Mouse (Mus musculus) liver, adult 2 months (tissue): Measurements from ENCODE around the gene Bbip1. TPM values are rescaled to one million over a fixed set of nuclear protein-coding genes. Genes with fewer than 3 reads are reported as not detected.

Experiments
- DNase-seq: peaks from one replicate; pipeline ENCODE4 v3.0.0-alpha.2; 2011; ENCODE audit warnings: low read depth, low spot score; ENCODE audit errors: extremely low read depth
- H3K27ac ChIP-seq: fragments of 200-500 bp; replicated peaks from 2 replicates; pipeline ENCODE4 v1.5.1; 2012; ENCODE audit warnings: low read depth, mild to moderate bottlenecking, control low read depth, inconsistent platforms, low read length; ENCODE audit not compliant: insufficient read depth
- H3K27me3 ChIP-seq: fragments of 200-500 bp; 2 replicates; pipeline ENCODE4 v1.6.1; 2012; ENCODE audit warnings: mild to moderate bottlenecking, moderate library complexity, low read length, inconsistent platforms; ENCODE audit not compliant: control insufficient read depth, insufficient read depth
- H3K36me3 ChIP-seq: fragments of 200-500 bp; 2 replicates; pipeline ENCODE4 v1.6.1; 2012; ENCODE audit warnings: low read length, inconsistent platforms; ENCODE audit not compliant: control insufficient read depth, insufficient read depth
- H3K4me1 ChIP-seq: fragments of 200-500 bp; 2 replicates; pipeline ENCODE4 v1.6.1; 2011; ENCODE audit warnings: low read length; ENCODE audit not compliant: control insufficient read depth, insufficient read depth
- H3K4me3 ChIP-seq: fragments of 200-500 bp; 2 replicates; pipeline ENCODE4 v1.5.1; 2011; ENCODE audit warnings: low read depth, mild to moderate bottlenecking, control low read depth, low read length, moderate library complexity; ENCODE audit not compliant: insufficient read depth
- H3K79me2 ChIP-seq: fragments of 200-500 bp; 2 replicates; pipeline ENCODE4 v1.6.1; 2012; ENCODE audit warnings: inconsistent platforms, mild to moderate bottlenecking, low read length, moderate library complexity; ENCODE audit not compliant: control insufficient read depth, insufficient read depth
- H3K9ac ChIP-seq: fragments of 200-500 bp; 2 replicates; pipeline ENCODE4 v1.6.1; 2012; ENCODE audit warnings: low read depth, mild to moderate bottlenecking, control low read depth, inconsistent platforms, low read length
- CTCF ChIP-seq: fragments of 200-500 bp; IDR thresholded peaks from 2 replicates; pipeline ENCODE4 v1.5.1; 2011; ENCODE audit warnings: low read depth, low read length, control low read depth
- POLR2A ChIP-seq: fragments of 200-500 bp; IDR thresholded peaks from 2 replicates; pipeline ENCODE4 v1.6.1; 2011; ENCODE audit warnings: low read length, control low read depth; ENCODE audit not compliant: insufficient read depth; ENCODE audit errors: extremely low read depth
- WGBS: fragments of 180-500 bp; shearing (Covaris S2); methylation state at CpG from one replicate; pipeline ENCODE4 v1.1.7; 2018; 5-methylcytosine and 5-hydroxymethylcytosine counted together
- polyA plus RNA-seq: library from polyadenylated mRNA; depleted of rRNA; stranded (reverse); fragments of >200 nt; gene quantifications from 2 replicates; pipeline ENCODE4 v1.2.3, GENCODE M21; 2012
- total RNA-seq: library from RNA; depleted of rRNA; stranded (reverse); fragments of >200 nt; gene quantifications from 2 replicates; pipeline ENCODE4 v1.2.3, GENCODE M21; 2014

Bbip1 gene
- total and polyA plus RNA-seq, 2 experiments, result 3.0 to 19.7 TPM

DNA sequence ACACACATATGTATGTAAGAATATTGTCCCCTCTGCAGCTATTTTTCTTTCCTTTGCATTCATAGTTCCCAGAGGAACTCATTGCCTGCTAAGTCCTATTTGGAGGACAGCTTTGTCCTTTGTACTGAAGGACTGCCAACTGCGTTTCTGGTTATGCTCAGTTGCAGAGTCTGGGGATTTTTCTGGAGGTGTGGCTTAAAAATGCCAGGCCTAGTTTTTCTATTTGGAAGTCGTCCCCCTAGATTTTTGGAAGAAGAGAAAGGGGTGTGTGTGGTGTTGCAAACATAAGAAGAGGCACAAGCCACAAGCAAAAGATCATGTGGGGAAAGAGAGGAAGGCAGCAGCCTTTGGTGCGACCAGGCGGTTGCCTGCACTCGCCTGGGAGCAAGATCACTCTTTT, 46.4 kb downstream of the Bbip1 start:
- Histone ChIP-seq H3K27ac (0 out of 2 replicates have a peak overlapping the region, but pooled peaks have one; percentile 0), H3K27me3 (no peaks in the 10 kb centered on the region), H3K36me3 (no peaks in the 10 kb centered on the region), H3K4me1 (peaks cover 30% of the 10 kb centered on the region), H3K4me3 (no peak overlapping the region), H3K79me2 (no peaks in the 10 kb centered on the region), H3K9ac (no peak overlapping the region)
- no peak for TF ChIP-seq POLR2A
- TF ChIP-seq CTCF, result no peak
- peak; percentile 78 for DNase-seq
- WGBS, result 61% methylated on average over 5 of the region's 5 CpGs

DNA sequence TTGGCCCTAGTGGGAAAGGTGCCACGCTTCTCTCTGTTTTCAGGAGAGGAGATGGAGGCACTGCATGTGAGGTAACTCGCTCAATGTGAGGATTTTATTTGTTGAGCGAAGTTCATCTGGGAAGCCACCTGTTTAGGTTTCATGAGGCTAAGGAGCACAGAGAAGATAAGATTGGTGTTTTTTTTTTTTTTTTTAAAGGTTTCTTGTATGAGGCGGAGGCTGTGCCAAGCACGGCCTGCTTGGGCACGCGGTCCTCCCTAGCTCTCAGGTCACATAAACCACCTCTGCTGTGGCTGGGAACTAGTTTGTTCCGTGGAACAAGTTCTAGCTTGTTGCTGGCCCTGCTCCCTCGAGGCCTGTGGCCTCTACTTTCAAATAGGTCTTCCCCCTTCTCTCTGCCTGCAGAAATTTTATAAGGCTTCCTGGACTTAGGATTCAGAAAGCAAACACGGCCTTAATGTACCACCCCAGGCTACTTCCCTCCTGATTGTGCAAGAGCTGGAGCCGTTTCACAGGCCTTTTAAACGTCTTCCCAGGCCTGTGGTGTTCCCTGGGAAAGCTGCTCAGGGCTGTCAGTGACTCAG, 49.8 kb downstream of the Bbip1 start:
- H3K79me2 ChIP-seq, result no peaks in the 10 kb centered on the region
- H3K27me3 ChIP-seq, result no peaks in the 10 kb centered on the region
- DNase-seq, result peak; percentile 81
- peak overlapping the region; percentile 26 for H3K9ac ChIP-seq
- TF ChIP-seq CTCF, result no peak
- TF ChIP-seq POLR2A, result no peak
- peaks cover 44% of the 10 kb centered on the region for H3K4me1 ChIP-seq
- no peak overlapping the region for H3K4me3 ChIP-seq
- no peaks in the 10 kb centered on the region for H3K36me3 ChIP-seq
- H3K27ac ChIP-seq, result peak overlapping the region; percentile 94
- 19% methylated on average over 12 of the region's 12 CpGs for WGBS

DNA sequence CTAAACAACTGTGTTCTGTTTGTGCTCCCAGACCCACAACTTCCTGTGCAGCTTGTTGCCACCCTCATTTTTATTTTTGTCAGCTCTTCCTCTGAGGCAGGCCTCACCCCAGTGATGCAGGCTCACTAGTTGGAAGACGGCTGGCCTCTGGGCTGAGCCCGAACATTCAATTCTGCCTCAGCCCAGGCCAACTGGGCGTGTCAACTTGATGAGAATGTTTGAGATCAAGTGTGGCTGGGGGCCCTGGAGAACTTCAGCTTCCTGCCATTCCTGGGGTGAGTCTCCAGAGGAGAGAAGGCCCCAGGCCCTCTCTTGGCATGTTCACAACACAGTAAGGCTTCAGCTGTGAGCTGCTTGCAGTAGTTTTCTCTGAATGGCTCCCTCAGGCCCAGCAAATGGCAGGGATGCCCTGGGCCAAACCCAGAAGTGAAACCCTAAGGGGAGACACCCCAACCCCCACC, 50.7 kb downstream of the Bbip1 start:
- DNase-seq, result no peak
- Histone ChIP-seq H3K4me1 (peaks cover 49% of the 10 kb centered on the region), H3K27me3 (no peaks in the 10 kb centered on the region), H3K9ac (no peak overlapping the region), H3K36me3 (no peaks in the 10 kb centered on the region), H3K27ac (peak overlapping the region; percentile 94), H3K79me2 (no peaks in the 10 kb centered on the region), H3K4me3 (no peak overlapping the region)
- 42% methylated on average over 3 of the region's 3 CpGs for WGBS
- TF ChIP-seq POLR2A (no peak), CTCF (no peak)

DNA sequence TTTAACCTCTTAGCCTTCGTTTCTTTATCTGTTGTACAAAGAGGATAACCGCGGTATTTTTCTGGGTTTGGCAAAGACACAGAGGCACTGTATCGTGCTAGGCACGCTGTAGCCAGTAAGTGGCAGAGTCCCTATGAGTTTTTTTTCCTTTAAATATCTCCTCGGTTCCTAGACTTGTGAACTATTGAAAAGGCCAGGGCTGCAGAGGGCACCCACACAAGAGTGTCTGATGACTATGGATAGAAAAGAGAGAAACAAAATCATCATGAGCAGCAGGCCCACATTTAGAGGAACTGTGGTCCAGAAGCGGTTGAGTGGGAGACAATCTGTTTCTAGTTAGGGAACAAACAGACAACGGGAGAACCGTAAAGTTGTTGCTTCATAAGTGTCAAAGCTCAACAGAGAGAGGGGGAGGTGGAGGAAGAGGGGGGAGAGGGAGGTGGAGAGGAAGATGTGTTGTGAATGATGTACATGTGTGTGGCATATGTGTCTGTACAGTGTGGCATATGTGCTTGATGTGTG, 51.5 kb downstream of the Bbip1 start:
- Histone ChIP-seq H3K27me3 (no peaks in the 10 kb centered on the region), H3K9ac (peak overlapping the region; percentile 49; the same call in 1 of the 2 replicates), H3K4me3 (no peak overlapping the region), H3K27ac (peak overlapping the region; percentile 94), H3K79me2 (no peaks in the 10 kb centered on the region), H3K4me1 (peaks cover 50% of the 10 kb centered on the region), H3K36me3 (no peaks in the 10 kb centered on the region)
- DNase-seq, result peak; percentile 59
- 16% methylated on average over 9 of the region's 9 CpGs for WGBS
- TF ChIP-seq CTCF, result no peak
- TF ChIP-seq POLR2A, result no peak

DNA sequence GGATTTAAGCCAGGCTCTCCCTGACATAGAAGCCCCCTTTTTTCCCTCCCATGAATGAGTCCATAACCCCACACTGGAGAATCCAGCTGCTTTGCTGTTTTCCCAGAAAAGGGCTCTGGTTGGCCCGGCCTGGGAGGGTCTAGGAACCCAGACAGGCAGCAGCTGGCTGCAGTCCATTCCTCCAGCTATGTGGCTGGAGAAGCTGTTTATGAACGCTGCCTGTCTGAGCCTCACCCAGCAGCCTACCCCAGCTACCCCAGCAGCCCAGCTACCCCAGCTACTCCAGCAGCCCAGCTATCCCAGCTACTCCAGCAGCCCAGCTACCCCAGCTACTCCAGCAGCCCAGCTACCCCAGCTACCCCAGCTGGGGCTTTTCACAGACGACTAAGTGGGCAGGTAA, 52.4 kb downstream of the Bbip1 start, which contains the start of gene Pdcd4:
Gene Pdcd4 (plus strand): TSS at position 171 of the 400 bp plus-strand sequence.
- H3K9ac ChIP-seq, result peak within 1 kb of the TSS; percentile 49

DNA sequence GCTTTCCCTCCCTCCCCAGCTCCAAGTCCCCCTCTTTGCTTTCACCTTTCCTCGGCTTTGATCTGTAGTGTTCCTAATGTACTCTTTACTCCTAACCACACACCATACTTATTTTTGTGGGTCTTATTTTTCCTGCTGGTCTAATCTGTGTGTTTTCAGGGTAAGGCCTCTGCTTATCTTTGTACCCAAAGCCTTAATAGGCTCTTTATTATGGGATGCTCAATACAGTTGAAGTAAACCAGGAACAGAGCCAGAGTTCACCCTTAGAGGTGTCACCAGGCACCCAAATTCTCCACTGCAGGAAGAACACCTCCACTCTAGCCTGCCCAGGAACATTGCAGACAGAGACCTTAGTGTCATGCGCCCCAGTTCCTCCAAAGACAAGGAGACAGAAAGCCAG, 52.9 kb downstream of the Bbip1 start:
- no peak overlapping the region for H3K9ac ChIP-seq
- H3K27ac ChIP-seq, result peak overlapping the region; percentile 94
- WGBS, result 66% methylated on average over 2 of the region's 2 CpGs
- H3K36me3 ChIP-seq, result no peaks in the 10 kb centered on the region
- peaks cover 54% of the 10 kb centered on the region for H3K4me1 ChIP-seq
- H3K27me3 ChIP-seq, result no peaks in the 10 kb centered on the region
- TF ChIP-seq POLR2A (no peak), CTCF (no peak)
- no peak overlapping the region for H3K4me3 ChIP-seq
- no peak for DNase-seq
- no peaks in the 10 kb centered on the region for H3K79me2 ChIP-seq

More for the DNA sequence above, 52.4 kb downstream of the Bbip1 start, which contains the start of gene Pdcd4:
- Histone ChIP-seq H3K79me2 (no peaks in the 10 kb centered on the region), H3K27ac (peak within 1 kb of the TSS; percentile 94), H3K4me1 (peaks cover 54% of the 10 kb centered on the region), H3K27me3 (no peaks in the 10 kb centered on the region), H3K36me3 (no peaks in the 10 kb centered on the region), H3K4me3 (peak within 1 kb of the TSS; percentile 5; the same call in 1 of the 2 replicates)
- peak; percentile 63 for DNase-seq
- WGBS, result 28% methylated on average over 3 of the region's 3 CpGs
- TF ChIP-seq POLR2A (no peak), CTCF (no peak)
